Mouse (Mus musculus) heart, postnatal 4 days (tissue): Measurements from ENCODE around the gene Gse1. TPM values are rescaled to one million over a fixed set of nuclear protein-coding genes. Genes with fewer than 3 reads are reported as not detected.

Experiments used
- DNase-seq: peaks from one replicate; pipeline ENCODE4 v3.0.0; 2021
- total RNA-seq, 2 experiments: library from RNA; stranded (reverse); gene quantifications; 2 replicates each; pipeline ENCODE4 v1.2.3; 2021

The Gse1 gene
- total RNA-seq, 2 experiments from 2014 or later = 33.5 to 37.4 TPM

GRCm38 (mm10) chr8:120376847-120377802 is 148.9 kb downstream of the Gse1 start:
- DNase-seq = no peak

DNA sequence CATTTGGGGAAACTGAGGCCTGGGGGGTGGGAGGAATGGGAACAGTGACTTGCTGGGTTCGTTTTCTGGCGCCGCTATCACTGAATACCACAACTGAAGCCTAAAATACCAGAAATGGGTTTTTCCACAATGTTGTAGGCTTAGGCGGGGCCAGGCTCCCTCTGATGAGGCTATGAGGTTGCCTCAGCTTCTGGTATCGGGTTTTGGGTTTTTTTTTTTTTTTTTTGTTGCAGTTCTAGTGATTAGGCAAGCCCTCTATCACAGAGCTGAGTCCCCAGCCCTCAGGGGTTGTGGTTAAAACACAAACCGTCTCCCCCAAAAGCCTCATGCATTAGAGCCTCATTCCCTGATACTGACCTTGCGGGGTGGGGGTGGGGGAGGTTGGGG is 149.5 kb downstream of the Gse1 start:
- no peak for DNase-seq

DNA sequence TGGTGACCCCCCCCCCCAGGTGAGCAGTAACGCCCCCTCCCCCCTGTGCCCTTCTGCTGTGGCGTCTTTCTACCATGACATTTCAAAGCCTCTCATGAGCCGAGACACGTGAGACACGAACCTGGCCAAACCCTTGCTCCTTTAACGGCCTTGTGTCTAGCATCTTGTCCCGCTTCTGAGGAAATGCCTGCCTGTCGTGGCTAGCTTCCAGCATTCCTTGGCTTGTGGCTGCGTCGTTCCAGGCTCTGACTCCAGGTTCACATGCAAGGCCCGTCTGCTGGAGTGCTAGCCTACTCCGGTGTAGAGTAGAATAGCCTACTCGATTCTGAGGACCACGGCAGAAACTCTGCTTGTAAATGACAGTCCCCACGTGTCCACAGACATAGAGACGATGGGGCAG is 150.1 kb downstream of the Gse1 start:
- peak; percentile 71 for DNase-seq

DNA sequence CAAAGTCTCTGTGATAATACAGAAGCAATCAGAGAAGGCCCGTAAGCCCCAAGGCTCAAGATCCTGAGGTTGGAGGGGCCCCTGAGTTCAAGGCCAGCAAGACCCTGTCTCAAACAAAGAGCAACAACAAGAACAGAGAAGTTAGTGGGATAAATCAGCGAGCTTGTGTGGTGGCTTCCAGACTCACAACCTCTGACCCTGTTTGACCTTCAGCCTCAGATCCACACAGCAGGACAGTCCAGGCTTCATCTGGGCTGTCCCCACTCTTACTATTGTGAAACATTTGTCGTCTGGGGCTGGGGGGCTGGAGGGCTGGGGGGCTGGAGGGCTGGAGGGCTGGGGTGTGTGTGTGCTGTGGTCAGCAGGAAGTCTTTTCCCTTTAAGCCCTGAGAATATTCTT is 150.8 kb downstream of the Gse1 start:
- DNase-seq = no peak

GRCm38 (mm10) chr8:120381865-120382264 is 153.6 kb downstream of the Gse1 start:
- no peak for DNase-seq

DNA sequence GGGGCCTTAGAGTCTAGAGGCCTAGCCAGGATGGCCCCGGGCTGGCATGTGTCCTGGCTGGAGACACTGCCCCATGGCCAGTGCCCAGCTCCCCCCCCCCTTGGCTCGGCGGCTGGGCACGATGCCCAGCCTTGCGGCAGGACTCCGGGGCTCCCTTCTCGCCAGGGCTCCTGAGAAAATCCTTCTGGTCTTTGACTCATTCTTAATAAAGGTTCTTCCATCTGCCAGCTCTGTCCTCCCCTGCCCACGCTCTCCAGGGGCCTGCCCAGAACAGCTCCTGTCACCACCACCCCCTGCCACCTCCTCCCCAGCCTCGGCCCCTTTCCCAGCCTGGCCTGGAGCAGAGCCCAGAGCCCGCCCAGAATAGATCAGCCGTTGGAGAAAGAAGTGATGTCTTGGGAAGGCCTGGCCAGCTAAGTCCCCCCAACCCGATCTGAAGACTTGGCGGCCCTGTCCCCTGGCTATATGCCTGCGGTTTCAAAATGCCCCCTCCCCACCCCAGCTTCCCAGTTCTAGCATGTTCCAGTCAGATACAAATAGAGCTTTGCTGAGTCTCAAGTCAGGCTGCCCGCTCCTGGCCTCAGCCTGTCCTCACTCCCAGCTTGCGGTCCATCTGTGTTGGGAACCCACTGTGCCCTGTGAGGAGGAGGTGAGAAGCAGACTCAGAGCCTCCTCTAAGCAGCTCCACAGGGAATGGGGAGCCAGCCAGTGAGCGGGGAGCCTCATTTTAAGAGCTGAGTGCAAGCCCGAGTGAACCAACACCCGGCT is 154.4 kb downstream of the Gse1 start:
- DNase-seq = peak; percentile 95

GRCm38 (mm10) chr8:120383204-120383560 is 154.9 kb downstream of the Gse1 start:
- no peak for DNase-seq

DNA sequence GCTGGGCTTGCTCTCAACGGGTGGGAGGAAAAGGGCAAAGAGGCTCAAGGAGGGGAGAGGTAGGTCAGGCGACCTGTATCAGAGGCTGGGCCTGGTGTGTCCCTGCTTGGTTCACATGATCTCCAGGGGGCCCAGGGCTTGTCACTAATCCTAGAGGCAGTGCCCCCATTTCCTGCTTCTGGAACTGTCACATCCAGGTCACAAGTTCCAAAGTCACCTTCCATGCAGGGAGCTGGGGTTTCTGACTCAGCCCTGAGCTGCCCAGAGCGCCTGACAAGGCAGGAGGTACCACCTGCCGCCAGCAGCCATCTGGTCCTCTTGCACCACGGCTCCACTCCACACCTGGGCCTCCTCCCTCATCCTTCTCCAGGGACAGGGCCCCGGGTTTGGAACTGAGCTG is 155.5 kb downstream of the Gse1 start:
- DNase-seq = no peak

- no peak for DNase-seq
Measured at GRCm38 (mm10) chr8:120384745-120385144, 156.5 kb downstream of the Gse1 start.

DNA sequence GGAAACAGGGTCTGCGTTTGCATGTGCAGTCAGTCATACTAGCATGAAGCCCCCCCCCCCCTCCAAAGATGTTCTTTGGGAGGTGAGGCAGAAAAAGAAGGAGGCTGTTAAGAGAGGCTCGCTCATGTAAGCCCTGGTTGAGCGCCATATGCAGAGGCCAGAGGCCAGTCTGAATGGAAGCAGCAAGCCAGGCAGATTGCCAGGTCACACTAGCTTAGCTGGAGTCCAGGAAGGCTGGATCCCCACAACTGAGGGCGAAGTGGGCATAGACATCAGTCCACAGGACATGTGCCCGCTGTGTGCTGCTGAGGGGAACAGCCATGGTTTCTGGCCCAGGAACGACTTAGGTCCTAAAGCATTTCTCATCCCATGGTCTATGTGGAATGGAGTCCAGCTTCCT is 160.0 kb downstream of the Gse1 start:
- DNase-seq = no peak

- no peak for DNase-seq
Measured at GRCm38 (mm10) chr8:120390598-120390997, 162.3 kb downstream of the Gse1 start.

DNA sequence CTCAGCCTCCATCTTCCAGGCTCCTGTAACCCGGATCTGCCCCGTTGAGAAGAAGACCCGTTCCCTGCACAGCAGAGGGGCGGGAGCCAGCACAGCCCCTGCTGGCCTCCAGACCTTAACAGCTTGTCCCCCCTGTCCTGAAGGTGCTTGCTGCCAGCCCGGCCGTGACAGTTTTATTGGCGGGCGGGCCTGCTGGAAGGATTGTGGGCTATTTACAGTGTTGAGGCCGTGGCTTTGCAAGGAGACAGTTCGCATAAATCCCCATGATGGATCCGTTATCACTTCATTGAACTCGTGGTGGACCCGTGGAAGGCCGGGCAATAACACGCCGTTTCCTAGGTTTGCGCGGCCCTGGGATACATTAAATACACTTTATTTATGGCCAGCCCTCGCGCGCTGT is 163.6 kb downstream of the Gse1 start:
- no peak for DNase-seq

- no peak for DNase-seq
Measured at GRCm38 (mm10) chr8:120393085-120393484, 164.8 kb downstream of the Gse1 start.

- DNase-seq = peak; percentile 40
Measured at GRCm38 (mm10) chr8:120393871-120394275, 165.6 kb downstream of the Gse1 start.

- DNase-seq = no peak
Measured at GRCm38 (mm10) chr8:120395892-120396291, 167.6 kb downstream of the Gse1 start.

DNA sequence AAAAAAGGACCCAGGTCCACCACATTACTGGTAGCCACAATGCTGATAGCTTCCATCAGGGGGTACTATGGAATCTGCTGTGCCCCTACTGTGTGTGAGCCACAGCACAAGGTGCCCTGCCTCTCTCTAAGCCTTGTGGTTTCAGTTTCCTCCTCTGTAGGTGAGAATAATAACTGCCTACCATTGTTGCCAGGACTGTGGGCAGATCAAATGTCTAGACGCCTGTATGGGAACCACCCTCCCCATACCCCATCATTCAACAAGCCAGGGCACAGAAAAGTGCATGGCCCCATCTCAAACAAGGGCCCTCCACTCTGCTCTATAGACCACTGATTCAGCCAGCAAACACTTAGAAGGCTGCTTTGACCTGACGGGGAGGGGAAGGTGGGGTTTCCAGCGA is 168.5 kb downstream of the Gse1 start:
- DNase-seq = no peak

- no peak for DNase-seq
Measured at GRCm38 (mm10) chr8:120397444-120398411, 169.5 kb downstream of the Gse1 start.

- DNase-seq = no peak
Measured at GRCm38 (mm10) chr8:120399212-120399934, 171.1 kb downstream of the Gse1 start.

GRCm38 (mm10) chr8:120401216-120401615 is 173.0 kb downstream of the Gse1 start:
- DNase-seq = no peak

DNA sequence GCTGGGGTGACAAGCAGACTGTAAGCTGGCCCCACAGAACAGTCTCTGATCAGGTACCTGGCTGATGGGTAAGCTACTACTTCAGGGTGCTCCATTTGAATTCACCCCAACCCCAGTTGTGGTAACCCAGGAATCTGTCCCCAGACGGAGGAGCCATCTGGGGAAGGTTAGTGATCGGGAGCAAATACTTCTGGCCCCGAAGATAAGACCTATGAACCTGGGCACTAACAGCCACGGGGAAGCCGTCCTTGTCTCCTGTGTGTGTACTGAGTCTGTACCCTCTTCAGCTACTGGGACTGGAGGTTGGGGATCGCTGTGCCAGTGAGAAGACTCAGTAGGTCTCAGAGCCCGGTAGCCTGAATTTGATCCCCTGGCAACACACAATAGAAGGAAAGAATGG is 173.5 kb downstream of the Gse1 start:
- DNase-seq = no peak

- no peak for DNase-seq
Measured at GRCm38 (mm10) chr8:120403606-120404269, 175.5 kb downstream of the Gse1 start.
